Mouse (Mus musculus) stomach, postnatal 0 days (tissue): Measurements from ENCODE around the gene Synm.

Source experiments
- CTCF ChIP-seq: IDR thresholded peaks from 2 replicates; pipeline ENCODE4 v1.5.1; 2016; ENCODE audit warnings: antibody characterized with exemption, low read depth, mild to moderate bottlenecking, moderate library complexity
- EP300 ChIP-seq: optimal IDR thresholded peaks from 2 replicates; pipeline ENCODE3; 2016; ENCODE audit warnings: antibody characterized with exemption

GRCm38 (mm10) chr7:67728809-67729208, 30.7 kb downstream of the Synm start:
- TF ChIP-seq CTCF (no peak), EP300 (no peak)
